Mouse (Mus musculus): ENCODE measurements at regions not wholly inside any gene's neighbourhood (a gene's known extent, or its start where the extent isn't known, plus 50 kb on each side); places are given as distances from the start of the nearest gene placed in this dataset.
A peak's percentile ranks its signal among the peaks of the same experiment; 100 is the strongest.

DNA sequence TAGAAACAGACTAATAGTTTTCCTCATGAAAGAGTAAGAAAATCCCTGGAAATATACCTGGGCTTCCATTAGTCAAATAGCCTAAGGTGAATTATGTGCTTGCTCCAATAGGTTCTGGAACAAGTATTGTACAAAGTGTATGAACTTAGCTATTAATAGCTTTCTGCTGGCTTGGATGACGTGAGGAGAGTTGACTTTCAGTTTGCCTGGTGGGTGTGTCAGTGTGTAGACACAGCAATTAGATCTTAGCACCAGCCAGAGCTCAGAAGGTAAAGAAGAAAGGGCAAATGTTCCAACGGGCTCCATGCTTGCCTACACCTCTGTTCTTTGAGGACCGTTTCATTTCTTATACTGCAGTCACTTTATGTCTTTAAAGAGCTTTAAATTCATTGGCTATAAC, 654.8 kb upstream of the Mef2c start:
- no peak for DNase-seq

DNA sequence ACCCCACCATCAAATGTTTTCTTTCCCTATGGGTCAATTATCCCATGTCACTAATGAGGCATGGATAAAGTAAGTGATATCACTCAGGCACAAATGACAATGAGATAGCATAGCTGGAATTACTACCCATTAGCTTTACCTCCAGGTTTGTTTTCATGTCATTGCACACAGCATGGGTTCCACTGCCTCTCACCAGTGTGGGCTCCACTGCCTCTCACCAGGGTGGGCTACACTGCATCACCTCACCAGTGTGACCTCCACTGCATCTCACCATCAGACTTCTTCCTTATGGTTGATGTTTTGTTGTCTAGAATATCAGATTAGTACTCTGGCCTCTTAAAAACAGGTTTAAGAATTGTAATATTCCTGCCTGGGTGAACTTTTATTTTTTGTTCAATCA, 634.0 kb upstream of the Mef2c start:
- no peak for DNase-seq

DNA sequence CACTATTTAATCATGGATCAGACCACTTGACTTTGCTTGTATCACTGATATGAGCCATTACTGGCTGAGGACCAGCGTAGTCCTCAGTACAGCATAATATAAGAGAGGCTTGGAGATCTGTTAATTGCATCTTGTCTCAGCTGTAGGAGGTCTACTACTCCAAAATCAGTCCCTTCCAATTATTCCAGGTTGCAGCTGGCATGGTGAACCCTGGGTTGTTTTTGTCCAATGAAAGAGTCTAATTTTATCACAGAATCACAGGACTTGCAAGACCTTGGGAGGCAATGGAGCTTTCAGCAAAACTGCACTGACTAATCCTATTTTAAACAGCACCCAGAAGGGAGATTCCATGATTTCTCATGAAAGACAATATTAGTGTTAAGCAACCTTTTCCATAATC, 629.7 kb upstream of the Mef2c start:
- no peak for DNase-seq

DNA sequence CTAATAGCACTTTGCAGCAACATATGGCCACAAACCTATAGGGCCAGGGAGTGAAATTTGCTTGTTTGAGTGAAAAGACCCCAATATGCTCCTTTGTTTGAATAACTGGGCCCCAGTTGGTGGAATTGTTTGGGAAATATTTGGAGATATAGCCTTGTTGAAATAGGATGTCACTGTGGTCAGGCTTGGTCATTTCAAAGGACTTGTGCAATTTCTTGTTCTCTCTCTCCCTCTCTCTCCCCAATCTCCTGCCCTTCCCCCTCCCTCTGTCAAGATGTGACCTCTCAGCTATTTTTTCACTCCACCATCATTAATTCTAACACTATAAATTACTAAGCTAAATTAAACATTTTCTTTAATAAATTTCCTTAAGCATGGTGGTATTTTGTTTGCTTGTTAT, 620.5 kb upstream of the Mef2c start:
- DNase-seq, result no peak

DNA sequence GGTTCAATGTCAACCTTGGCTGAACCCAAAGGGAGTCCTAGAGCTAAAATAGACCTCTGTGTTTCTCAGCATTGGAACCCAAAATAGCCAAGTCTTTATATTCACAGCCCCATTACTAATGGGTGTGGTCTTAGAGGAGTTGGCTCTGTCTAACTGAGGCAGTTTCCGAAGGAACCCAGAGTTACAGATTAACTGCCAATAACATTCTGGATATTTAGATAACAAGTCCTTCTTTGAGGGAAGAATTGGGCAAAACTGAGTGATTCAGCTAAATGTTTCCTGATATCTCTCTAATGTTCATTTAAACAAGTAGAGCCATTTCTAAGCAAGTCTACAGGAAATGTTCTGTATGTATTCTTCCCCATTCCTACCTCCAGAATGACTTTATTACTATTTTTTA, 615.1 kb upstream of the Mef2c start:
- no peak for DNase-seq

DNA sequence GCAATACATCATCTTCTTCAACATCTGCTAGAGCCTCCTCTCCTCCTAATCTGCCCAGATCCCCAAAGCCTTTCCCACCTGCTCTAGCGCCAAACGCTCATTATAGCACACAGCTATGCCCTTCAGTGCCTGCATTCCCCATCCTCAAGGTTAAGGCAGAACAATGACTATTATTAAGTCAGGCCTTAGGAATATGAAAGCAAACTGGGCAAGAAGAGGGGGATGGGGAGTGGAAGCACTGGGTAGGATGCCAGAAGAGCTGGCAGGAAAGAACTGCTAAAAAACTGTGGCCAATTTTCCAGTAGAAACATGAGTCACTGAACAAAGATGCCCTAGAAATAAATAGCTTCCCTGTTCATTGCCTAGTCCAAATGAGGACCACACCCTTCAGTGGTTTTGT, 611.1 kb upstream of the Mef2c start:
- peak; percentile 26 for DNase-seq

DNA sequence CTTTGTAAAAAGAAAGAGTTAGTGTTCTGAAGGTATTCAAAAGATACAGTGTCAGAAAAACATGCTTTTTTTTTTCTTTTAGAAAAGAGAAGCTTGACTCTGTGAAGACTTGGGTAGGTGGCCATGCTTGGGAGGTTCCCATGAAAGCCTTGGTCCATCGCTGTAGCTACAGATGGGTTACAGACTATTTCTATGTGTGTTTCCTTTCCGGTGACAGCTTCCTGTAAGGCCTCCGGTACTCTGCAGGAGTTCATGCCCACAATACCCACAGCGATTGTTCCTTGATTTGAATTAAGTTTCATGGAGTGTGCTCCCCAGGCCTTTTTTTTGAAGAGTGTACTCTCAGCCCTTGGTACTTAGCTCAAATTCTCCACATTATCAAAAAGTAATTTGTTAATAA, 604.1 kb upstream of the Mef2c start:
- no peak for DNase-seq

DNA sequence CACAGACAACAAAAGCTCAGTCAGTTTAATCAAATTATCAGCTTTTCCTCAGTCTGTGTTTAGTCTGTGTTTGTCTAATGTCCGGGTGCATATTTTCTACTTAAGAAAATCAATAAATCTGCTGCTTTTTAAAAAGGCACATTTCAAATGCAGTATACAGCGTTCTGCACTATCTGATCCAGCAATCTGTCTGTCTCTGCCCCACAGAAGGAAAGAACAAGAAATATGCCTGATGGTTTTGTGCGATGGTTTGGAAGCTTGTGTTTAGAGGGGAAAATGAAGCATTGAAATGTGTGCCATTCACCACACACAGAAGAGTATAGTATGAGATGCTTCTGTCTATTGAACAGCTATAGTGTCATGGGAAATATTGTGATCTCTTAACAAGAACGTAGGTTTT, 601.7 kb upstream of the Mef2c start:
- DNase-seq, result no peak

DNA sequence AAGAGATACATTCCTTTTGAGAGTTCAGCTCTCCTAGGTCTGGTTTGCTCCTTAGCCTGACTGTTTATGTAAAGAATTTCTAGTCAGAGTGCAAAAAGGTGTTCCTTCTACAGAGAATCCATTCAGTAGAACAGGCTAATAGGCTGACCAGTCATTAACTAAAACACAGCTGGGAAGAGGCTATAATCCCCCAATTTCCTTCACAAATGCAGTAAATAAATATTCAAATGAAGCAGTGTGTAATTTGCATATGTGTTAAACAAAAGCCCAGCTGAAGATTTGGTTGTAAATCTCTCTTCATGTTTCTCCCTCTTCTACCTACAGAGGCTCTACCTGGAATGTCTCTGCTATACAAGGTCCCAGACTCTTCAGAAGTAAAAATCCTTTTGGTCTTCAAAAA, 600.2 kb upstream of the Mef2c start:
- DNase-seq, result no peak

DNA sequence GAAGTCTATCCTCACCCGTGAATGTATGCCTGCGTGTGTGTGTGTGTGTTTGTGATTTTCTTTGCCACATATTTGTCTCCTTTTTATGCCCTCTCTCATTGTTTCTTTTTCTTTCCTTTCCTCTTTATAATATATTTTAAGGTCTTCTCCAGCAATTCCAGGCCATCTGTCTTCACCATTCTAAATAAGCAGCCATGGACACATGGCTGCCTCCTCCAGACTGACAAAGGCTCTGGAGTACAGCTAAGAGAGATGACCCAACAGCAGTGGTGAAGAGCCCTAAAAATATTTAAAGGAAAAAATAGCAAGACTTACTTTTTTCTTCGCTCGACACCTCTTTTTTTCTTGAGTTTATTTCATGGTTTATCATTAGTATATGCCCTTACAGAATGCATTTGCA, 596.1 kb upstream of the Mef2c start:
- DNase-seq, result no peak

DNA sequence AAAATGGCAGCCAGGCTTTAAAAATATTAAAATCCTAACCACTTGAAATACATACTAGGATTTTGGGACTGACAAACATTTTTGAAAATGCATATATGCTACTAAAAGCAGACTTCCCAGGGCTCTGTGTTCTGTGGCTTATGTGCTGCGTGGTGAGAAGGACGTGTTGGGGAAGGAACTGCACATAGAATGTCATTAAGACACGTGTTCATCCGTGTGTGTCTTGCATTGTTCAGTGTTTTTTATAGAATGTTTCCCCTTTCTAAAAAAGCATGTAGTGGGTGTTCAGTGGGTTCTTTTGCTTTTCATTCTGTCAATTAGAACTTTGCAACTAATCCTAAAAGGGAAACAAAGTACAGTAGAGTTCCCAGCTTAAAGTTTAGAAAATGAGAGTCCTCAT, 594.7 kb upstream of the Mef2c start:
- DNase-seq, result no peak

DNA sequence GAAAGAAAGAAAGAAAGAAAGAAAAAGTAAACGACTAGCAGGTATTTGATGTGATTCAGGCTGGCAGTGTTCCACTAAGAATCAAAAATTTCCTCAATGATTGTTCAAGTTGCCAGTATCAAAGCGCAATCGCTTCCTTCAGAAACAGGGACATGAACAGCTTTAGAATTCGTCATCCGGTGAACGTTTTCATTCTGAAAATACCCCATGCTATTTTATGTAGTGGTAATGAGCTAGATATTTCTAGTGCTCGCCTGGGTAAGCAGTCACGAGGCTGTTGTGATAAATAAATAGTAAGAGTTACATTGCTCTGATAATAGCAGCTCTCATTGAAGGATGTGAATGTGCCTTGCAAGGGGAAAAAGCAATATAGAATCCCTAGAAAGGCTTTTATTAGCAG, 591.0 kb upstream of the Mef2c start:
- no peak for DNase-seq

DNA sequence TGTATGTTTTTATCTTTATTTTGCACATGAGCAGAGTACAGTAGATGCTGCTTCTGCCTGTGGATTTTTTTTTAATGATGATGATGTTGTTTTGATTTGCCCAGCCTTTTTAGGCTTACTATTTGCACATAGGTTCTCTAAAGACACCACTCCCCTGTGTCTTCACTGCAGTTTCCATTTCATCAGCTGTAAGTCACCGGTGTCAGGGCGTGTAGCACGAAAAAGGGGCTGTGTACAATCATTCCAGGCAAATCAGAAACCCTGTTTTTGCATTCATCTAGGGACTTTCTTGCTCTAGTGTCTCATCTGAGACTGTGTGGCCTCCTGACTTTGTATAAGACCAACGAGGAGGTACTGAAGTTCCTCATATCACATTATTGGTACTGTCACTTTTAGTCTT, 588.6 kb upstream of the Mef2c start:
- no peak for DNase-seq

DNA sequence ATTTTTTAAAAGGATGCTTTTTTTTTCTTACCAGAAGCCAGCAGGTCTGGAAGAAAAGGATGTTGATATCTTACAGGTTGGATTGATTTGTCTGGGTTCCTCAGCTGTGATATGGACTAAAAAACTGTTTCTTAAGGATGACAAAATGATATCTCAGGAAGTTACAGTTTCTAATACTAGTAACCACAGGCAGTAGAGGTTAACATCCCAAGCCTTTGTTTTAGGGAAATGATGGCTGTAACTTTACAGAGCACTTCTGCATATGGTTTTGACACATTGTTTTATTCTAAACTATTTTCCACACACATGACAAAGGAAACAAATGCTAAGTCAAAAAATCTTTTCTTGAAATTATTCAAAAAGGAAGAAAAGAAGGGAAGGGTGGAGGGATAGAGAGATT, 573.8 kb upstream of the Mef2c start:
- DNase-seq, result no peak

DNA sequence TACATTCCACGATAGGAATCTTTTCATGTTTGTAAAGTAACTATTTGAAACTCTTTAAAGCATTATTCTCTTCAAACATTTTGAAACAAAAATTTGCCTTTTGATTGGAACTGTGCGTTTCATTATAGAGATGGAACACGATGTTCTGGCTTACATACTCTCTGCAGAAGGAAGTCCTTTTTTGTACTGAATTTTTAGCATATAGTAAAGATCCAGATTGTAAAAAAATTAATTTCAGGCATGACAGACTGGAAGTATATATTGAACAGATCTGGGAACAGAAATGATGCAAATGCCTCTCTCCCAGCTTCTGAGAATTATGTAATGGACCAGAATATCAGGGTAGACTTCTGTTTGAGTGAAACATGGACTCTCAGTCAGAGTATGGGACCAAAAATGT, 566.0 kb upstream of the Mef2c start:
- DNase-seq, result no peak

DNA sequence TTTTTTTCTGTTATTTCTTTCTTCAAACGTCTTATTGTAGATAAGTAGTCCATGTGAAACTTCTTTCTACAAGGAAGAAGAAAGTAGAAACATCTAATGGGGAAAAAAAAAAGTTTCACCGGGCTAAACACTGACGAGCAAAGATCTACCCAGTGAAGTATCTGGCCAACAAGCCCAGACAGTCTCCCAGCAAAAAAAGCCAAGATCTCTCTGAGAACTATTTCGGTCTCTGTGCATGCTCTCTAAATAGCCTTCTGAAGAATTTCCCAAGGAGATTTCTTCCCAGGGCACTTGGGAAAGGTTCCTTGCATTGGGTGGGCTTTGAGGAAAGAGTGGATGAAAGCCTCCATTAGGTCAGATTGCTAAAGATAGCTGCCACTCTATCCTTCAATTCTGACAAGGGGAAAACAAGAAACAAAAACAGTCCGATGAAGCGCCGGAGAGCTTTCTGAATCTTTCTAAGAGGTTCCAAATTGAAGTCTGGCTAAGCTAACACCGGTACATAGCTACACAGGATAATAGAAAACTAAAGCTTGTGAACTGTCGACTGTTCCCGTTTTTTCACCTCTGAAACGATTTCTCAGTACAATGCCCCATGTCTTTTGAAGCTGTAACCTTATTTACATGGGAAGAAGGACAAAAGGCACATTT, 561.0 kb upstream of the Mef2c start:
- DNase-seq, result no peak

DNA sequence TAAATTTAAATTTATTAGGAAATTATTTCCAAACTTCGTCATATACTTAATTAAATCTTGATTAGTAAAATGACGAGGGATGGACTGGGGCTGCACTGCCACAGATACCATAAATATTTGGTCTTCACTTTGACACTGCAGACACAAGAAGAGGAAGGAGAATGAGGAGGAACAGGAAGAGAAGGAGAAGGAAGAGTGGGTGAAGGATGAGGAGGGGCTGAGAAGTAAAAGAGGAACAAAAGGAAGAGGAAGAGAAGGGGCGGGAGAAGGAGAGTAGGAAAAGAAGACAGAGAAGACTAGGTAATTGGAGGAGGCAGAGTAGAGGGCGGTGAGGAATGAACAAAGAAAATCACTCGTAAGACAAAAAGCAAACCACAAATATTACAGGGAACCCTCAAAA, 556.9 kb upstream of the Mef2c start:
- no peak for DNase-seq

DNA sequence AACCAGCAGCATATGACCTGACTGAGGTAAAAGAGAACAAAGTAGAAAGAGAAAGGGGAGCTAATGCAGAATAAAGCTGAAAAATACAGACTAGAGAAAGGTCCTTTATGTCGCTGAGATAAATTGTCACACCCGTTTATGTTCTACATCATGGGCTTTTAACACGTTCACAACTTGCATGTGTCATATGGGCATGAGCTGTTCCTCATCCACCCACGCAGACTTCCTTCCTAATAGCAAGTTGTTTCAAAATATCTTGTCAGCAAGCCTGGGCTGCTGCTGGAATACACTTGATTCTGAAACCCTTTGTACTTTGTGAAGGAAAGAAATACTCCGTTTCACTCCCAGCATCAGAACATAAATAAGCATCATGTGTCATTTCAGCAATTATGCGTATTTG, 554.3 kb upstream of the Mef2c start:
- DNase-seq, result no peak

DNA sequence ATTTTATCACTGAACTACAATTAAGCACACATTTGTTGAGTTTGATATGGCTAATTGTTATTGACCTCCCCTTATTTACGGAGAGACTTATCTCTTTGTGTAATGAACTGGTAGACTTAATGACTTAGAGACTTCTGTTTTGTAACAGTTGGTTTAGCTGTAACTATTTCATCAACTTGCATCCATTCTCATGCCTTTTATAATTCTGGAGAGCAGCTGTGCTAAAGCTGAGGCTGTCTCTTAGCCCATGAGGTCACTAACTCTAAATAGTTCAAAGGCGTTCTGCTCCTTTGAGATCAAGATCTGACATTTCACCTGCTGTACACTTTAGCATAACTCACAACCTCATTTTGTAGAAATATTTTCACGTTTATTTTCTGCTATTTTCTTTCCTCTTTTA, 541.5 kb upstream of the Mef2c start:
- DNase-seq, result no peak

DNA sequence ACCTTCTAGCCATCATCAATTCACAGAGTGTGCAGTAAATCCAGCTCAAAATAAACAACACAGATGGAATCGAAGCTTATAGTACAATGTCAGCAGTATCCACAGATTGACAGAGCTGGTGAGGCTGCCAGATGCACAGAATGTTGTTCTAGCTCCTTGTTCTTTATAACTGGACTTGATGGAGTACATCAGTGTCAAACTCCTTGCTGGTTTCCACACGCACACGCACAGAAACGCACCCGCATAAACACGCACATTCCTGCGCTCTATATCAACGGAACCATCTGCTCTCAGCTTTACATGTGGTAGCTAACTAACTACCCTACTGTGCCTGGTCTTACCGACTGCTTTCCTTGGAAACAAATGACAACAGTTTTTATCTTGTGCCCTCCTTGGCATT, 532.1 kb upstream of the Mef2c start:
- DNase-seq, result no peak

DNA sequence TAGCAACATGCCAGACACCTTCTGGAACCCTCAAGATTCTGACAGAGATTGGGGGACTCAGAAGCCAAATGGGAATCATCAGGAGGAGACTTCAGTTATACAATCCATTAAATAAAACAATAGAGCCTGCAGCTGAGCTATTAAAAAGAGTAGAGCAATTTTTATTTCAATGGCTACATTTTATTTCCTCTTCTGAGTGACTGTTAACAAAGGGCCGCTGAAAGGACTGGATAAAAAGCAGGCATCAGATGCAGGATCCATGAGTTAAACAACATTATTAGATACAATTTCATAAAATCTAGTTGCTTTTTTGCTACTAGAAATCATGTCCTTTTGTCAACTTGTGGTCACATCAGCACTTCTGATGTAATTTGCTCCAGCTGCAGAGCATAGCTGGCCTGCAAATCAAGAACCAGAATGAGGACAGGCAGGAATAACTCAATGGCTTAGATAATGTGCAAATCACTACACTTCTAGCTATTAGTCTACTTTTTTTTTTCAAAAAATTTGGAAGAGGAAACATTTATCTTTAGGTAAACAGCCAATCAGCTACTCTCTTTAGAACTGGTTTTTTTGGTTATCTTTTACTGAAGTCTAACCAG, 529.5 kb upstream of the Mef2c start:
- no peak for DNase-seq

DNA sequence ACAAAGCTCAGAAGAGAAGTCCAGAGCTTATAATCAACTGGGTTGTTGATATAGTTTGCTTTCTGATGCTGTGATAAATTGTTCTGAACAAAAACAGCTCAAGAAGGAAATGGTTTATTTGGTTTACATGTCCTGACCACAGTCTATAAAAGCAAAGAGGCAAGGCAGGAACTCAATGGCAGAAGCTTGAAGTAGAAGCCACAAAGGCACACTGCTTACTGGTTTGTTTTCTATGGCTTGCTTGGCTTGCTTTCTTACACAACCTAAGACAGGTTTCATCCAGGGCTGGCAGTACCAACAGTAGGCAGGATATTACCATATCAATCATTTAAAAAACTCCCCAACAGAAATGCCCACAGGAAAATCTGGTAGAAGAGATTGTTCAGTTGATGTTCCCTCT, 502.7 kb upstream of the Mef2c start:
- no peak for DNase-seq

DNA sequence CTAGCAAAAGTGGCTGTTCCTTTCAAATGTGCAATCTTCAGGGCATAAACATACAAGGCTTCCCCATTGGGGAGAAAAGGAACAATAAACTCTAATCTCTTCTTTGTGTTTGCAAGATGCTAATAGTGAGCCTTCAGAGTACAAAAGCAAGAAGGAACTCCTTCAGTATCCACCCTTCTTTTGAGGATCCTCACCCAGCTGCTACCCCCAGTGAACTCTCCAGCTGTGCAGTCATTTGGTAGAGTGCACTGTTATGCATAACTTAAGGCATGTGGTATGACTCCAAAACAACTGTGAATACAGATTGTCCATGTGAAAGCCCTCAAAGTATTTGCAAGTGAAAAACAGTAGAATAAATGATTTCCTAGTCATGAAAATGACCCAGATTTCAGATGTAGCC, 487.1 kb upstream of the Mef2c start:
- DNase-seq, result no peak

DNA sequence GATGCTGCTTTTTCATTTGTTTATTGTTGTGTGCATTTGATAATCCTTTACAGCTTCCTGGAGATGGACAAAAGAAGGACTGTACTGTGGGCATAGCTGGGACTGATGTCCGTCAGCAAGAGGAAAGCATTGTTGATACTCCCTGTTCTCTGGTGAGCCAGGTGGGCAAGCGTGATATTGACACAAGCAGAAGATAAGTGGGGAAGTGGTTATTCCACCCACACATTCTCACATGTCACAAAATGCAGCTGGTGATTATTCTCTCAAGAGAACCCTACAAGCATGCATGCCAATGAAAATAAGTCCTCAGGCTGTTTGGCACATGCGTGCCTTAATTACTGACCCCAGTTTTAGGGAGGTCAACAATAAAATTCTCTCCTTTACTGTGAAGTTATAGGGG, 483.0 kb upstream of the Mef2c start:
- DNase-seq, result no peak

DNA sequence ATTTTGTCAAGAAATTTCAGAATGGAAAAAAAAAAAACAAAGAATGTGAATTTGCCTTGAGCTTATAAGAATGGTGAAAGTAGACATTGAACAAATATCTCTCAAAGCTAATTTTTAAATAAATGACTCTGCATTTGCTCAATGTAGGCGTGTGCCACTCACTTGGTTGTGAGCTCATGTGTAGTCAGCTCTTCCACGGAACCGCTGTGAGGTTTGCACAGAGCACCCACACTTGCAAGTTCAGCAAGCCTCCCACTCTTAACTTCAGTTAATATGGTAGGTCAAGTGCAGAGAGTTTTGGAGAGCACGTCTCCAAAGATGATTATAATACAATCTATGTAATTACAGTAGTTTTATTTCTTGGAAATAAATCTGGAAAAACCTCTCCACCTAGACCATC, 479.9 kb upstream of the Mef2c start:
- DNase-seq, result no peak

All from adrenal gland, postnatal 10 days (tissue).